Comparison of ENCODE assay signal across 8 mouse cellular contexts in genomic region chr11:78059833-78060757, GRCm38 (mm10). TPM values are rescaled to one million over a fixed set of nuclear protein-coding genes. Genes with fewer than 3 reads are reported as not detected.
DNase-seq lines count a peak whose midpoint lies in the region; ATAC-seq and TF ChIP-seq lines count a peak whose summit lies in the region.

No protein-coding gene starts in this region.

- H3K27ac ChIP-seq in heart, embryonic 15.5 days, result no peak overlapping the region
- peak overlapping the region; percentile 91 for H3K27ac ChIP-seq in liver, embryonic 15.5 days (replicated peaks)
- H3K27ac ChIP-seq in neural tube, embryonic 14.5 days (ENCODE audit: low read depth, low read length), result no peak overlapping the region
- H3K27ac ChIP-seq in testis, adult 2 months (ENCODE audit: control insufficient read depth, insufficient read depth, low read depth, low read length), result no peak overlapping the region

- H3K4me3 ChIP-seq in heart, embryonic 15.5 days, result no peak overlapping the region
- peak overlapping the region; percentile 20 for H3K4me3 ChIP-seq in liver, embryonic 15.5 days (replicated peaks)
- H3K4me3 ChIP-seq in neural tube, embryonic 14.5 days (ENCODE audit: low read depth, low read length), result no peak overlapping the region
- H3K4me3 ChIP-seq in testis, adult 2 months (ENCODE audit: control insufficient read depth, low read depth, low read length), result no peak overlapping the region

- peak; percentile 78 for ATAC-seq in heart, embryonic 15.5 days (replicated peaks; ENCODE audit: insufficient number of reproducible peaks, insufficient read depth, low FRiP score, low read depth)
- peak; percentile 83 for ATAC-seq in liver, embryonic 15.5 days (ENCODE audit: insufficient read depth)
- ATAC-seq in neural tube, embryonic 14.5 days (ENCODE audit: low read depth), result peak; percentile 77; the same call in 1 of the 2 replicates

- no peaks in the 10 kb centered on the region for H3K9me3 ChIP-seq in heart, embryonic 15.5 days (replicated peaks)
- no peaks in the 10 kb centered on the region for H3K9me3 ChIP-seq in liver, embryonic 15.5 days (replicated peaks)
- H3K9me3 ChIP-seq in neural tube, embryonic 14.5 days (ENCODE audit: control insufficient read depth, low read length), result no peaks in the 10 kb centered on the region

- TF ChIP-seq CTCF in testis, adult 2 months (IDR thresholded peaks at IDR 0.05; ENCODE audit: control insufficient read depth, insufficient read depth, insufficient replicate concordance, low read depth, low read length), result peak; percentile 69; the same call in 1 of the 2 replicates

- H3K36me3 ChIP-seq in heart, embryonic 15.5 days, result peaks cover 41% of the 10 kb centered on the region
- H3K36me3 ChIP-seq in liver, embryonic 15.5 days (replicated peaks), result peaks cover 46% of the 10 kb centered on the region
- H3K36me3 ChIP-seq in neural tube, embryonic 14.5 days (ENCODE audit: control insufficient read depth, insufficient read depth, low read length), result peaks cover 29% of the 10 kb centered on the region
- H3K36me3 ChIP-seq in testis, adult 2 months (ENCODE audit: control insufficient read depth, insufficient read depth, low read length), result peaks cover 2% of the 10 kb centered on the region; the same call in 1 of the 2 replicates

- 0 out of 2 replicates have a peak, but pooled peaks cover 3% of the 10 kb centered on the region for H3K4me1 ChIP-seq in heart, embryonic 15.5 days (replicated peaks)
- peaks cover 57% of the 10 kb centered on the region for H3K4me1 ChIP-seq in liver, embryonic 15.5 days (replicated peaks)
- H3K4me1 ChIP-seq in neural tube, embryonic 14.5 days (ENCODE audit: control insufficient read depth, insufficient read depth, low read length), result no peaks in the 10 kb centered on the region
- H3K4me1 ChIP-seq in testis, adult 2 months (ENCODE audit: control insufficient read depth, insufficient read depth, low read length), result 0 out of 2 replicates have a peak, but pooled peaks cover 2% of the 10 kb centered on the region

- DNase-seq in B cell, adult 2 months, result peak; percentile 58 to 60
- DNase-seq in adrenal gland, postnatal 36 days, result peak; percentile 90 to 91
- DNase-seq in fibroblast of lung, adult 2 months (ENCODE audit: low read depth), result peak; percentile 43
- peak; percentile 87 for DNase-seq in kidney, postnatal 14 days

- H3K27me3 ChIP-seq in heart, embryonic 15.5 days, result no peaks in the 10 kb centered on the region
- H3K27me3 ChIP-seq in liver, embryonic 15.5 days, result no peaks in the 10 kb centered on the region
- no peaks in the 10 kb centered on the region for H3K27me3 ChIP-seq in neural tube, embryonic 14.5 days (ENCODE audit: control insufficient read depth, insufficient read depth, low read length)
- H3K27me3 ChIP-seq in testis, adult 2 months (ENCODE audit: control insufficient read depth, insufficient read depth, low read length), result no peaks in the 10 kb centered on the region

- no peak for TF ChIP-seq POLR2A in testis, adult 2 months (IDR thresholded peaks at IDR 0.05; ENCODE audit: control insufficient read depth, low read depth, low read length)

- WGBS in heart, embryonic 15.5 days, result 42% methylated on average over 9 of the region's 9 CpGs
- 38% methylated on average over 9 of the region's 9 CpGs for WGBS in liver, embryonic 15.5 days (ENCODE audit: insufficient replicate concordance)
- 60% methylated on average over 9 of the region's 9 CpGs for WGBS in neural tube, embryonic 14.5 days

- no peak overlapping the region for H3K4me2 ChIP-seq in heart, embryonic 15.5 days
- H3K4me2 ChIP-seq in liver, embryonic 15.5 days, result peak overlapping the region; percentile 50
- H3K4me2 ChIP-seq in neural tube, embryonic 14.5 days (ENCODE audit: low read depth, low read length), result no peak overlapping the region

- H3K9ac ChIP-seq in heart, embryonic 15.5 days, result no peak overlapping the region
- H3K9ac ChIP-seq in liver, embryonic 15.5 days, result peak overlapping the region; percentile 43
- no peak overlapping the region for H3K9ac ChIP-seq in neural tube, embryonic 14.5 days (replicated peaks; ENCODE audit: low read depth, low read length)

RNA-seq across cellular contexts. Expression of gene Eral1, which starts 20.1 kb away (rescaled TPM):
- total RNA-seq in adrenal gland, postnatal 36 days (2021), result 10 to 100 TPM; 30.0 to 33.6 TPM
- 21.1 and 24.5 TPM in 2 replicates for polyA plus RNA-seq in heart, embryonic 15.5 days (2015; fragmentation: Nextera tagmentation; extraction: Ambion mirVana)
- 13.8 and 13.9 TPM in 2 replicates for polyA plus RNA-seq in liver, embryonic 15.5 days (2015; fragmentation: Nextera tagmentation; extraction: Ambion mirVana)
- 30.4 and 33.6 TPM in 2 replicates for polyA plus RNA-seq in neural tube, embryonic 14.5 days (2014; fragmentation: Nextera tagmentation; extraction: Ambion mirVana)
- polyA plus RNA-seq in testis, adult 2 months (2012; rRNA removed), result 17.4 and 18.2 TPM in 2 replicates

RNA-seq across cellular contexts. Expression of gene Flot2, which starts 22.4 kb away (rescaled TPM):
- 10 to 100 TPM; 71.4 to 98.4 TPM for total RNA-seq in adrenal gland, postnatal 36 days (2021)
- polyA plus RNA-seq in heart, embryonic 15.5 days (2015; fragmentation: Nextera tagmentation; extraction: Ambion mirVana), result 85.8 and 100 TPM in 2 replicates
- polyA plus RNA-seq in liver, embryonic 15.5 days (2015; fragmentation: Nextera tagmentation; extraction: Ambion mirVana), result 25.1 and 27.3 TPM in 2 replicates
- 106 and 117 TPM in 2 replicates for polyA plus RNA-seq in neural tube, embryonic 14.5 days (2014; fragmentation: Nextera tagmentation; extraction: Ambion mirVana)
- 35.3 and 36.6 TPM in 2 replicates for polyA plus RNA-seq in testis, adult 2 months (2012; rRNA removed)

RNA-seq across cellular contexts. Expression of gene Dhrs13, which starts 28.0 kb away (rescaled TPM):
- 10 to 100 TPM; 12.1 to 15.2 TPM for total RNA-seq in adrenal gland, postnatal 36 days (2021)
- 10.7 and 14.0 TPM in 2 replicates for polyA plus RNA-seq in heart, embryonic 15.5 days (2015; fragmentation: Nextera tagmentation; extraction: Ambion mirVana)
- polyA plus RNA-seq in liver, embryonic 15.5 days (2015; fragmentation: Nextera tagmentation; extraction: Ambion mirVana), result 14.9 and 16.3 TPM in 2 replicates
- polyA plus RNA-seq in neural tube, embryonic 14.5 days (2014; fragmentation: Nextera tagmentation; extraction: Ambion mirVana), result 55.6 and 58.6 TPM in 2 replicates
- polyA plus RNA-seq in testis, adult 2 months (2012; rRNA removed), result 4.9 and 5.1 TPM in 2 replicates

RNA-seq across cellular contexts. Expression of gene Fam222b, which starts 34.4 kb away (rescaled TPM):
- 10 to 100 TPM; 16.9 to 20.3 TPM for total RNA-seq in adrenal gland, postnatal 36 days (2021)
- 14.1 and 16.2 TPM in 2 replicates for polyA plus RNA-seq in heart, embryonic 15.5 days (2015; fragmentation: Nextera tagmentation; extraction: Ambion mirVana)
- polyA plus RNA-seq in liver, embryonic 15.5 days (2015; fragmentation: Nextera tagmentation; extraction: Ambion mirVana), result 4.2 and 4.3 TPM in 2 replicates
- 29.3 and 35.6 TPM in 2 replicates for polyA plus RNA-seq in neural tube, embryonic 14.5 days (2014; fragmentation: Nextera tagmentation; extraction: Ambion mirVana)
- polyA plus RNA-seq in testis, adult 2 months (2012; rRNA removed), result 11.5 and 11.7 TPM in 2 replicates
